Mouse (Mus musculus) mouse embryonic stem cell (cell line): Measurements from ENCODE around the gene Sox18.

Experiments used
- in situ Hi-C, 2 experiments: fragments of 300-500 bp; cut with MboI; formaldehyde crosslinking; loops; 1 replicate in 1 of 2; 3 replicates in 1 of 2; pipeline ENCODE4 v1.14.3; 2019 to 2020; ENCODE audit warnings: low sequenced_read_pairs in 2 of 2, low pct_unique_long_range_greater_than_20kb in 1 of 2, mixed read lengths in 1 of 2; ENCODE audit not compliant: unreplicated experiment in 1 of 2

The Sox18 gene

GRCm38 (mm10) chr2:181684713-181685112 is 13.3 kb upstream of the Sox18 start:
- in situ Hi-C loops: no loop called here

GRCm38 (mm10) chr2:181683381-181683780 is 11.9 kb upstream of the Sox18 start:
- in situ Hi-C loops: no loop called here

- in situ Hi-C loops: no loop called here
These were observed 10.5 kb upstream of the Sox18 start for GRCm38 (mm10) chr2:181681978-181682377.

- in situ Hi-C loops: no loop called here
These were observed 9.3 kb upstream of the Sox18 start for GRCm38 (mm10) chr2:181680716-181681117.

DNA sequence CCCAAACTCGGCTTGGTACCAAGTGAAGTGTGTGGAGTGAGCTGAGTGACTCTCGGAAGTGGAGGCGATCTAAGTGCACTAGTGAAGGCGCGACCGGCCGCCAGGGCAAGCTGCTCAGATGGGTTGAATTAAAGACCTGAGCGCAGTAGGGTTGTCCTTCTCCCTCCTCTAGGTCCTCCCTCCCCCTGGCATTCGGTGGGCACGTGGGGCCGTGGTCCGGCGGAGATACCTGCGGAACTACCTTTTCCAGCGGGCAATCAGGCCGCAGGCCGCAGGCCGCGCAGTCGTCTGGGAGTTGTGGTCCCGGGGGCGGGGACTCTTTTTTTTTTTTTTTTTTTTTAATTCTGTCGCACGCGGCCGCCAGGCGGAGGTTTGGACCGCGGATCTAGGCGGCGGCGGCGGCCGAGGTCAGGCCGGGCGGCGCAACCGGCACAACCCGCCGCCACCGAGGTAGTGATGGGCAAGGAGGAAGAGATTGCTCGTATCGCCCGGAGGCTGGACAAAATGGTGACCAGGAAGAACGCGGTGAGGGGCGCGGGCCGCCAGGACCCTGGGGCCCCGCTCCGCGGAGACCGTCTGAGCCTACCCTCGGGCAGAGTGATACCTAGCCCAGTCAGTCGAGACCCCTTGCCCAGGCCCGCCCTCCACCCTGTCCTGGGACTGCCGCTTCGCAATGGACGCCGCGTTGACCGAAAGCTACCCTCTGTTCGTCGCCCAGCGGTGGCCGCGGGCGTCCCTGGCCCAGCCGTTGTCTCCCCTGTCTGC is 8.7 kb upstream of the Sox18 start, which contains the start of gene Tcea2:
Tcea2 (plus strand) TSS at position 360 of the 765 bp plus-strand sequence.
- in situ Hi-C loops: no loop called here

DNA sequence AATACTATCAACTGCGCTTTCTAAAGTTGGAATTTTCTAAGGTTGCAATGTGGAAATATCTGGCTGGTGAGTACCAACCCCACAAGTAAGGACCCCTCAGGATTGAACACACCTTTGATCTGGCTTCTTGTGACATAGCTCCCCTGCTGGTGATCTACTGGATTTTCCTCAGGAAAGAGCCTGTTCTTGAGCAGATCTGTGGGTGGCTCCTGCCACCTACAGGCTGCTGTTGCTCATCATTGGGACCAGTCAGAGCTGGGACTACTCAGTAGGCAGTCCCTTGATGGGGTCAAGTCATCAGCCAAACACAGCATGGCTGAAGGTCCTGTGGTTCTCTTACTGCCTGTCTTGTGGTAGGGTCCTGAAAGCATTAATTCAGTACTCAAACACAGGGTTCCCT is 7.3 kb upstream of the Sox18 start:
- in situ Hi-C loops: no loop called here

GRCm38 (mm10) chr2:181677755-181678098 is 6.3 kb upstream of the Sox18 start:
- in situ Hi-C loops: no loop called here

- in situ Hi-C loops: no loop called here
These were observed 5.8 kb upstream of the Sox18 start for GRCm38 (mm10) chr2:181677096-181677754.

DNA sequence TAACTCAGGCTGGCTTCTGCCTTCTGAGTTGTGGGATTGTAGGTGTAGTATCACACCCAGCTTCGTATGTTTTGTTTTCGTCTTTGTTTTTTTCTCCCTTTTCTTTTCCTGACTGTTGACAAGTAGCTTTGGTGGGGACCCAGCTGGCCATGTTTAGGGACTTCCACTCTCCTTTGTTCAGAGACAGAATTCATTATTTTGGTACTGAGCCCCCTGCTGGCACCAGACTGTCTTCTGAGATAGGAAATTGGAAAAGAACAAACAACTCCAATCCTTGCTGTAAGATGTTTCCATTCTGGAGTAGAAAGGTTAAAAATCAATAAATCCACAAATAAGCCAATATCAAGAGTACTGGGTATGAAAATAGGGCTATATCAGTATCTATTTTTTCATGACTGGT is 5.0 kb upstream of the Sox18 start:
- in situ Hi-C loops: no loop called here

DNA sequence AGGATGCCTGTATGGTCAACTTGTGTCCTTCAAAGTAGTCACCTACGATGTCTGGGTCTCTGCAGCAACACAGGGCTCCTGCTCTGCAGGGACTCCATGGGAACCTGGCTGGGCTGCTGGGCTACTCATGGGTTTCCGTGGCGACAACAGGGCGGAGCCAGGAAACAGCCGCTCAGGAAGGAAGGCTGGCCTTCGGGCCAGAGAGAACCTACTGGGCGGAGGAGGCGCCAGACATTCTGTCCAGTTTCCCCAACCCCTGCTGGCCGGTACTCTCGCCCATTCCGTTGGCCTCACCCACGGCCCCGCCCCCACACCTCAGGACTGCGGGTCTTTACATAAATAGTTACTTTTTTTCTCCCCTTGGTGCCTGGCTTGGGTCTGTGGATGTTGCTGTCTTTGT is 4.0 kb upstream of the Sox18 start:
- in situ Hi-C loops: no loop called here

- in situ Hi-C loops: no loop called here
These were observed 3.5 kb upstream of the Sox18 start for GRCm38 (mm10) chr2:181674934-181675333.

DNA sequence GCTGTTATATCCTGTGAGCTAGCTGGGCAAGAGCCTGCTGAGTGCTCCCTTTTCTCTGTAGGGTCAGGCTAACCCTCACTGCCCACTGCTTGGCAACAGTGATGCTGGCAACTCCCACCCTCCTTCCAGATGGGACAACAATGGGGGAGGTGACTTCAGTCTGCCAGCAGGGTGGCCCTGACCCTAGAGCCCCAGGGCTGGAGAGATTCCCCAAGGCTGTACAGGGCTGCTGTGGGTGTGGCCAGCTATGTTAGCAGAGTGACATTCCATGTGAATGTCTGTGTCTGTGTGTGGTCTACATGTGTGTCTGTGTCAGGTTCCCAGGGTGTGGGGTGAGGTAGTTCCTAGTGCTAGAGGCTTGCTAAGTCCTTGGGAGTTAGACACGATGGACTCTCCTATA is 2.1 kb upstream of the Sox18 start:
- in situ Hi-C loops: no loop called here

GRCm38 (mm10) chr2:181671984-181672383 is 544 bp upstream of the Sox18 start:
- in situ Hi-C loops: no loop called here

DNA sequence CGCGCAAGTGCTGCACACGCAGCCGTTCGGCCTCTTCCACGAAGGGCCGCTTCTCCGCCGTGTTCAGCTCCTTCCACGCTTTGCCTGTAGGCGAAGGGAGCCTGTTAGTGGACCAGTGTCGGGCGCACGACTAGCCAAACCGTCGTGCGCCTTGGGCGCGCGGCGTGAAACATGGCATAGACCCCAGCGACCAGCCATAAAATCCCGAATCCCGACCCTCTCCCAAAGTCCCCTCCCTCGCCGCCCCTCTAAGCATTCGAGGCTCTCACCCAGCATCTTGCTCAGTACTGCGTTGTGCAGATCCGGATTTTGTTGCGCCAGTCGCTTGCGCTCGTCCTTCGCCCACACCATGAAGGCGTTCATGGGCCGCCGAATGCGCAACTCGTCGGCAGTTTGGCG is 528 bp downstream of the Sox18 start:
- in situ Hi-C loops: no loop called here

- in situ Hi-C loops: no loop called here
These were observed 1.0 kb downstream of the Sox18 start for GRCm38 (mm10) chr2:181670285-181670912.

- in situ Hi-C loops: no loop called here
These were observed 8.2 kb downstream of the Sox18 start for GRCm38 (mm10) chr2:181663298-181663630.

DNA sequence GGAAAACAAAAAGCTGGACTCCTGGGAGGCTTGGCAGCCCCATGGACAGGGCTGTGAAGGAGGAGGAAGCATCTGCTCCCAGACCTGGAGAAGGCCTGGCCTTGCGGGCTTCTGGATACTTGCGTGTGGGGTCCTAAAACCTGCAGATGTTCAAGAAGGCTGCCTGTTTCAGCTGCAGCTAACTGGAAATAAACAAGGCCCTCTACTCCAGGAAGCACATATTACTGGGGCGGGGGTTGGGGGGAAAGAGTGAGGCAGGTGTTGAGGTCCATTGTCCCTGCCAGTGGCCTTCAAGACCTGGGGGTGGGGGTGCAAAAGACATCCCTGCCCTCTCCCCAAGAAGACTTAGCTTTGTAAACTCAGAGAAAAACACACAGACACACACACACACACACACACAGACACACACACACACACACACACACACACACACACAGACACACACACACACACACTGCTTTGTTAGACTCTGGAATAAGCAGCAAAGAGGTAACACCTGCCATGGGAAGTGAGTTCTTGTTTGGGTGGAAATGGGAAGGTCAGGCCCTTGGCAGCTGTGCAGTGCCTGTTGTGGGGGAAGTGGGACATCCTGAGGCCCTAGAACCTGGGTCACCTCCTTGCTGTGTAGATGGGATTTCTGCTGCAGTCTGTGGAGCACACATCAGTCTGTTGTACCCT is 8.7 kb downstream of the Sox18 start:
- in situ Hi-C loops: no loop called here

- in situ Hi-C loops: no loop called here
These were observed 11.8 kb downstream of the Sox18 start for GRCm38 (mm10) chr2:181659609-181660055.

- in situ Hi-C loops: no loop called here
These were observed 12.4 kb downstream of the Sox18 start for GRCm38 (mm10) chr2:181658930-181659555.
